Mouse (Mus musculus): Measurements from ENCODE around the gene Rbbp5.

DNA sequence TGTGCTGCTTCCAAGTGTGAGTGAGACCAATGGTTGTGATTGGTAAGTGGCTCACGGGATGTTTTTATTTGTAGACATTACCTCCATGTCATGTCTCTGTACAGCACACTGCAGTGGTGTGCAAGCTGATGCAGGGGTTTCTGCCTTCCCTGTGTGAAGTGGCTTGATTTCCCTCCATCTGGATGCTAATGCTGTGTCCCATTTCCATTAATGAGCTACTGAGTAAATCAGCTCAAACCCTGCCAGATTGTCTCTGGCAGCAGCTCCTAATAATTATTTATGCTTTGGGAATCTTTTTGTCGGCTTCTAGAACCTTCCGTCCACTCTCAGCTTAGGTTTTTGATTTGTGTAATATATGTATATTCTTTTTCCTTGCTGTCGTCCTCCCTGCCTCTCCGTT, 28.0 kb downstream of the Rbbp5 start:
- no peak for TF ChIP-seq CTCF (IDR thresholded peaks at IDR 0.05; ENCODE audit: control insufficient read depth, insufficient read depth, insufficient replicate concordance, low read depth, low read length)
- TF ChIP-seq POLR2A (IDR thresholded peaks at IDR 0.05; ENCODE audit: control insufficient read depth, low read depth, low read length), result no peak
